Mouse (Mus musculus) myocyte (in vitro differentiated cells): ENCODE results near the gene Lrg1.

Experiments used
- CEBPB ChIP-seq: IDR thresholded peaks from 2 replicates; pipeline ENCODE4 v1.6.1; 2011; ENCODE audit warnings: mild to moderate bottlenecking, moderate library complexity; ENCODE audit not compliant: poor library complexity, insufficient read depth, severe bottlenecking
- E2F4 ChIP-seq: IDR thresholded peaks from one replicate; pipeline ENCODE4 v1.6.1; 2011; ENCODE audit warnings: mild to moderate bottlenecking, control low read depth, moderate library complexity; ENCODE audit not compliant: insufficient read depth
- MAX ChIP-seq: IDR thresholded peaks from one replicate; pipeline ENCODE4 v1.6.1; 2011; ENCODE audit warnings: low read depth, mild to moderate bottlenecking, control low read depth
- MYOD1 ChIP-seq, 3 experiments: IDR thresholded peaks; one replicate each; pipeline ENCODE4 v1.6.1; 2011; ENCODE audit warnings: control low read depth in 2 of 3, low read depth in 2 of 3, mild to moderate bottlenecking in 2 of 3, moderate library complexity in 1 of 3; ENCODE audit not compliant: insufficient read length in 2 of 3, control insufficient read depth in 1 of 3
- MYOG ChIP-seq, 3 experiments: IDR thresholded peaks; one replicate each; pipeline ENCODE4 v1.6.1; 2011; ENCODE audit warnings: control low read depth in 2 of 3, low read depth in 2 of 3, mild to moderate bottlenecking in 2 of 3; ENCODE audit not compliant: insufficient read length in 2 of 3, control insufficient read depth in 1 of 3, insufficient read depth in 1 of 3
- POLR2A ChIP-seq: IDR thresholded peaks from one replicate; pipeline ENCODE4 v1.6.1; 2011; ENCODE audit warnings: low read depth, mild to moderate bottlenecking, control low read depth, moderate library complexity; ENCODE audit not compliant: insufficient read length
- POLR2AphosphoS2 ChIP-seq: IDR thresholded peaks from one replicate; pipeline ENCODE4 v1.6.1; 2011; ENCODE audit warnings: low read depth, control low read depth; ENCODE audit not compliant: insufficient read length
- REST ChIP-seq: IDR thresholded peaks from one replicate; pipeline ENCODE4 v1.6.1; 2011; ENCODE audit warnings: mild to moderate bottlenecking, control low read depth, moderate library complexity; ENCODE audit not compliant: insufficient read depth, insufficient read length
- SRF ChIP-seq: IDR thresholded peaks from one replicate; pipeline ENCODE4 v1.6.1; 2011; ENCODE audit warnings: low read depth; ENCODE audit not compliant: control insufficient read depth, insufficient read length
- TCF12 ChIP-seq: IDR thresholded peaks from one replicate; pipeline ENCODE4 v1.6.1; 2011; ENCODE audit warnings: mild to moderate bottlenecking, control low read depth; ENCODE audit not compliant: poor library complexity, insufficient read depth, severe bottlenecking
- TCF3 ChIP-seq: IDR thresholded peaks from one replicate; pipeline ENCODE4 v1.6.1; 2011; ENCODE audit warnings: low read depth, control low read depth; ENCODE audit not compliant: insufficient read length
- USF1 ChIP-seq: IDR thresholded peaks from one replicate; pipeline ENCODE4 v1.6.1; 2011; ENCODE audit warnings: low read depth, mild to moderate bottlenecking, control low read depth, moderate library complexity

- TF ChIP-seq POLR2A: no peak
- TF ChIP-seq TCF12: no peak
- TF ChIP-seq USF1: no peak
- peak; percentile 2 for TF ChIP-seq TCF3
- no peak for TF ChIP-seq E2F4
- TF ChIP-seq SRF: no peak
- no peak for TF ChIP-seq POLR2AphosphoS2
- no peak for TF ChIP-seq MAX
- no peak for TF ChIP-seq REST
- TF ChIP-seq CEBPB: no peak
- TF ChIP-seq MYOG (IDR thresholded peaks at IDR 0.05; ENCODE audit: control insufficient read depth in 1 of 3, insufficient read depth in 1 of 3, insufficient read length in 2 of 3, low read depth in 2 of 3): peak in 1 of 3 experiments; percentile 25
- peak in 1 of 3 experiments; percentile 7 for TF ChIP-seq MYOD1 (IDR thresholded peaks at IDR 0.05; ENCODE audit: control insufficient read depth in 1 of 3, insufficient read length in 2 of 3, low read depth in 2 of 3)
Observed at GRCm38 (mm10) chr17:56144546-56144945, 22.7 kb upstream of the Lrg1 start.
